Mouse (Mus musculus): ENCODE measurements at regions not wholly inside any gene's neighbourhood (a gene's known extent, or its start where the extent isn't known, plus 50 kb on each side); places are given as distances from the start of the nearest gene placed in this dataset.

DNA sequence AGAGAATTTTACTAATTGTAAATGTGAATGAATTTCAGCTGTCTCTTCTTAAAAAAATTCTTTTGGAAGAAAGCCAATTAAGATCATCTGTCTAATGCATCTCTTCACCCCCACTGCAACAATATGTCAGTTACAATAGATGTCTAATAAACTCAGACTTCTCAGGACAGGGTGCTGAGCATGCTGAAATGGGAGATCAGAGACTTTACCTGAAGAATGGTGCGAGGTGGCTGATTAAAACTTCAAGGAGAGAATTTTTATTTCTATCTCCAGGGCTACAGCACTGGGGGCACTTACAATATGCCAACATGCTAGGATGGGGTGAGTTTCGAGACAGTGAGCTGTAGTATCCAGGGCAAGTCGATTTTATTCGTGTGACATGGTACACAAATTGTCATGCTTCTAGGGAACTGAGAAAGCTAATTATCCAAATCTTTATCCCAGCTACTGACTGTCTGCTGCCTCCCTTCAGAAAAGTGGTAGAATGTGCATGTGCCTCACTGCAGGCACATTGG, 449.0 kb upstream of the Fam92a start:
- Histone ChIP-seq H3ac (ENCODE audit: control insufficient read depth, insufficient read length) (no peak overlapping the region), H3K27me3 (ENCODE audit: control insufficient read depth, insufficient read depth, insufficient read length) (no peaks in the 10 kb centered on the region), H3K4me3 (no peak overlapping the region), H3K36me3 (ENCODE audit: control insufficient read depth, insufficient read depth) (no peaks in the 10 kb centered on the region), H3K79me2 (ENCODE audit: control insufficient read depth, insufficient read depth) (no peaks in the 10 kb centered on the region), H3K4me2 (ENCODE audit: low read depth) (no peak overlapping the region)
- TF ChIP-seq SRF (IDR thresholded peaks at IDR 0.05; ENCODE audit: control insufficient read depth, insufficient read length, low read depth) (no peak), POLR2AphosphoS2 (IDR thresholded peaks at IDR 0.05; ENCODE audit: insufficient read length, low read depth) (no peak), USF1 (IDR thresholded peaks at IDR 0.05; ENCODE audit: low read depth) (no peak), TCF3 (IDR thresholded peaks at IDR 0.05; ENCODE audit: insufficient read length, low read depth) (no peak), MYOD1 (IDR thresholded peaks at IDR 0.05; ENCODE audit: control insufficient read depth in 1 of 3, insufficient read length in 2 of 3, low read depth in 2 of 3) (no peak), CEBPB (IDR thresholded peaks at IDR 0.05; ENCODE audit: insufficient read depth, poor library complexity, severe bottlenecking) (no peak)

DNA sequence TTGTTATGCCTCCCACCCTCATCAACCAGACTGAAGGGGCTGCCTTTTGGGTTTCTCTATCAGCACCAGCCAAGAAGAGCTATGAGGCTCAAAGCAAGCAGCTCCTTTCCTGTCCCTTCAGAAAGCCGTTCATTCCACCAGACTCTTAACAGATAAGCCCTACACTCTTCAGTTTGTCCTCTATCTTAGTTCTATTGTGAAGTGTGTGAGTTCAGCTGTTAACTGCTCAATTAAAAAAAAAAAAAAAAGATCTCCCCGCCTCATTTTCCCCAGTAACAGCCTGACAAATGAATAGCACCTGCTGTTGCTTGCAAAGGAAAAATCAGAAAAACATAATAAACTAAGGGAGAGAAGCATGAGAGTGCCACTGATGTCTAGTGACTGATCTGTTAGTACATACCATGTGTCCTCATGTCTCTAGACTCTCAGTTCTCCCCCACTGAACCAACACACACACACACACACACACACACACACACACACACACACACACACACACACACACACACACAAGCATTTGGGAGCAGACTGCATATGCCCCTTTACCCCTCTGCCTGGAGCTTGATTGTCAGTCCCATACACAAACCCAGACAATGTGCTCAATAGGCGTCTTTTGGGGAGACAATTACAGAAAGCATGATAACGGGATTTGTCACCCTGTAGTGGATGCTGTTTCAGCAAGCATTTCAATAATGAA, 448.4 kb upstream of the Fam92a start:
- H3K36me3 ChIP-seq (ENCODE audit: control insufficient read depth, insufficient read depth) = no peaks in the 10 kb centered on the region
- no peaks in the 10 kb centered on the region for H3K79me2 ChIP-seq (ENCODE audit: control insufficient read depth, insufficient read depth)
- no peak overlapping the region for H3ac ChIP-seq (ENCODE audit: control insufficient read depth, insufficient read length)
- no peaks in the 10 kb centered on the region for H3K27me3 ChIP-seq (ENCODE audit: control insufficient read depth, insufficient read depth, insufficient read length)
- no peak overlapping the region for H3K4me3 ChIP-seq
- TF ChIP-seq MYOD1 (IDR thresholded peaks at IDR 0.05; ENCODE audit: control insufficient read depth in 1 of 3, insufficient read length in 2 of 3, low read depth in 2 of 3) (no peak), POLR2AphosphoS2 (IDR thresholded peaks at IDR 0.05; ENCODE audit: insufficient read length, low read depth) (no peak), POLR2A (IDR thresholded peaks at IDR 0.05; ENCODE audit: insufficient read length, low read depth) (no peak)
- H3K4me2 ChIP-seq (ENCODE audit: low read depth) = no peak overlapping the region

- Histone ChIP-seq H3K27me3 (ENCODE audit: control insufficient read depth, insufficient read depth, insufficient read length) (no peaks in the 10 kb centered on the region), H3K36me3 (ENCODE audit: control insufficient read depth, insufficient read depth) (no peaks in the 10 kb centered on the region), H3ac (ENCODE audit: control insufficient read depth, insufficient read length) (no peak overlapping the region), H3K4me2 (ENCODE audit: low read depth) (no peak overlapping the region), H3K79me2 (ENCODE audit: control insufficient read depth, insufficient read depth) (no peaks in the 10 kb centered on the region), H3K4me3 (no peak overlapping the region)
- TF ChIP-seq TCF12 (IDR thresholded peaks at IDR 0.05; ENCODE audit: insufficient read depth, poor library complexity, severe bottlenecking) (no peak), MAX (IDR thresholded peaks at IDR 0.05; ENCODE audit: low read depth) (no peak), POLR2AphosphoS2 (IDR thresholded peaks at IDR 0.05; ENCODE audit: insufficient read length, low read depth) (no peak), SRF (IDR thresholded peaks at IDR 0.05; ENCODE audit: control insufficient read depth, insufficient read length, low read depth) (no peak), POLR2A (IDR thresholded peaks at IDR 0.05; ENCODE audit: insufficient read length, low read depth) (no peak), MYOG (IDR thresholded peaks at IDR 0.05; ENCODE audit: control insufficient read depth in 1 of 3, insufficient read depth in 1 of 3, insufficient read length in 2 of 3, low read depth in 2 of 3) (no peak), CEBPB (IDR thresholded peaks at IDR 0.05; ENCODE audit: insufficient read depth, poor library complexity, severe bottlenecking) (no peak), USF1 (IDR thresholded peaks at IDR 0.05; ENCODE audit: low read depth) (no peak), REST (IDR thresholded peaks at IDR 0.05; ENCODE audit: insufficient read depth, insufficient read length) (no peak), TCF3 (IDR thresholded peaks at IDR 0.05; ENCODE audit: insufficient read length, low read depth) (no peak)
These were observed 444.9 kb upstream of the Fam92a start for GRCm38 (mm10) chr4:12616665-12617064.

DNA sequence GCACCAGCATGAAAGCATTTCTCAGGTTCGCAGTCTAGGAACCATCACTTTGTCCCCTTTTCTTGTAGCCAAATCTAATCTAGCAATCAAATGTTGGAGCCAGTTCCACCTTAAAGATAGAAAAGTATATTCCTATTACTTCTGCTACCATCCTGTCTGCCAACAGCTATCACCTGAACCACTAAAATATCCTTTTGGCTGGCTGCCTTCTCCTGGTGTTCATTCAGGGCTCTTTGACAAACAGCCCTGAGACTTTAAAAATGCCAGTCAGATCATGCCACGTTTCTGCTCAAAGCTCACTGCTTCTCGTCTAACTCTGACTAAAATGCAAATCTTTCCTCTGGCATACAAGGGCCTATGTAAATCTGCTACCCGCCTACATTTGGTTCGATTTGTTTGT, 439.7 kb upstream of the Fam92a start:
- Histone ChIP-seq H3ac (ENCODE audit: control insufficient read depth, insufficient read length) (no peak overlapping the region), H3K27me3 (ENCODE audit: control insufficient read depth, insufficient read depth, insufficient read length) (no peaks in the 10 kb centered on the region), H3K79me2 (ENCODE audit: control insufficient read depth, insufficient read depth) (no peaks in the 10 kb centered on the region), H3K4me3 (no peak overlapping the region), H3K36me3 (ENCODE audit: control insufficient read depth, insufficient read depth) (no peaks in the 10 kb centered on the region), H3K4me2 (ENCODE audit: low read depth) (no peak overlapping the region)
- no peak for TF ChIP-seq TCF12 (IDR thresholded peaks at IDR 0.05; ENCODE audit: insufficient read depth, poor library complexity, severe bottlenecking)
- TF ChIP-seq USF1 (IDR thresholded peaks at IDR 0.05; ENCODE audit: low read depth) = no peak
- no peak for TF ChIP-seq POLR2AphosphoS2 (IDR thresholded peaks at IDR 0.05; ENCODE audit: insufficient read length, low read depth)
- no peak for TF ChIP-seq SRF (IDR thresholded peaks at IDR 0.05; ENCODE audit: control insufficient read depth, insufficient read length, low read depth)
- TF ChIP-seq MYOD1 (IDR thresholded peaks at IDR 0.05; ENCODE audit: control insufficient read depth in 1 of 3, insufficient read length in 2 of 3, low read depth in 2 of 3) = no peak
- no peak for TF ChIP-seq REST (IDR thresholded peaks at IDR 0.05; ENCODE audit: insufficient read depth, insufficient read length)
- TF ChIP-seq CEBPB (IDR thresholded peaks at IDR 0.05; ENCODE audit: insufficient read depth, poor library complexity, severe bottlenecking) = no peak
- no peak for TF ChIP-seq POLR2A (IDR thresholded peaks at IDR 0.05; ENCODE audit: insufficient read length, low read depth)
- no peak for TF ChIP-seq E2F4 (IDR thresholded peaks at IDR 0.05; ENCODE audit: insufficient read depth)
- no peak for TF ChIP-seq TCF3 (IDR thresholded peaks at IDR 0.05; ENCODE audit: insufficient read length, low read depth)
- no peak for TF ChIP-seq MAX (IDR thresholded peaks at IDR 0.05; ENCODE audit: low read depth)
- TF ChIP-seq MYOG (IDR thresholded peaks at IDR 0.05; ENCODE audit: control insufficient read depth in 1 of 3, insufficient read depth in 1 of 3, insufficient read length in 2 of 3, low read depth in 2 of 3) = no peak

GRCm38 (mm10) chr4:12601165-12601919, 429.5 kb upstream of the Fam92a start:
- Histone ChIP-seq H3K79me2 (ENCODE audit: control insufficient read depth, insufficient read depth) (no peaks in the 10 kb centered on the region), H3ac (ENCODE audit: control insufficient read depth, insufficient read length) (no peak overlapping the region), H3K27me3 (ENCODE audit: control insufficient read depth, insufficient read depth, insufficient read length) (no peaks in the 10 kb centered on the region), H3K36me3 (ENCODE audit: control insufficient read depth, insufficient read depth) (no peaks in the 10 kb centered on the region), H3K4me3 (no peak overlapping the region), H3K4me2 (ENCODE audit: low read depth) (no peak overlapping the region)
- TF ChIP-seq E2F4 (IDR thresholded peaks at IDR 0.05; ENCODE audit: insufficient read depth) (no peak), POLR2AphosphoS2 (IDR thresholded peaks at IDR 0.05; ENCODE audit: insufficient read length, low read depth) (no peak), CEBPB (IDR thresholded peaks at IDR 0.05; ENCODE audit: insufficient read depth, poor library complexity, severe bottlenecking) (no peak), MYOG (IDR thresholded peaks at IDR 0.05; ENCODE audit: control insufficient read depth in 1 of 3, insufficient read depth in 1 of 3, insufficient read length in 2 of 3, low read depth in 2 of 3) (no peak)
